Mouse (Mus musculus): Measurements from ENCODE around the gene Parp14. TPM values are rescaled to one million over a fixed set of nuclear protein-coding genes. Genes with fewer than 3 reads are reported as not detected.

Parp14 gene
- 0.02 TPM for polyA plus RNA-seq (2012; fragmentation: generic; extraction: Trizol)
- long read RNA-seq, experiment 1, result 0 reads
- long read RNA-seq, experiment 2, partial matches to known transcripts, result 1 of 1 reads
- long read RNA-seq, experiment 2, other reads (novel, unspliced or antisense), result 0 of 1 reads

DNA sequence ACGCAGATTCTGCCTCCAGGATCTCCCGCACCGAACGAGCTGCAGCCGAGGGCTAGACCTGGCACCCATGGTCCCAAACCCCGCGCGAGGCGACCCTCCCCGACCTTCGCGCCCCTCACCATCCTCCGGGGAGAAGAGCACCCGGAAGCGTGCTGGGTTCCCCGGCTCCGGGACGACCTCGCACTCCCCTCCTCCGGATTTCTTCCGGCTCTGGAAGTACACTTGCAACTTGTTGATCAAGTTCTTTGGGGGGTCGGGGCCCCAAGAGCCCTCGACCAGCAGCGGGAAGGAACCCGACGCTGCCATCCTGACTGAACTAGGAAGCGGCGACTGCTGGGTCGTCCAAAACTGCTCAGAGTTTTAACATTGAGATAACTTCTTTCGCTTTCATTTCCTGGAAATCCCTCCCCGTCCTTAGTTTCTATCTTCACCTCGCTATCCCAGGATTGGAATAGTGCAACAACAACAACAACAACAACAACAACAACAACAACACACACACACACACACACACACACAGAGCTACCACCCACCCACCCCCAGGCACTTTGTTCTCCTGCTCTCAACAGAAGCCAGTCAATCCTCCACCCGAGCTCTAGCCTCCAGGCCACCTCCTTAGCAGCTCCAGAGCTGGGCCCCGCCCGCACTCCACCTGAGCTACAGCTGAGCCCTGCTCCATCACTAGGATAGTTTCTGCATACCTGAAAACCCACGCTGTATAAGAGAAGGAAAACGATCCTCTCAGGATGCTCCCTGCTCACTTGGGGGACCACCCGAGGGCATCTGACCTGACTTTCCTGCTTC, at the start of gene Parp14:
Gene Parp14, minus strand, starts transcription at position 497 of the 804 bp plus-strand sequence.
- peak within 1 kb of the TSS; percentile 41 for H3K4me3 ChIP-seq (ENCODE audit: insufficient read depth, poor library complexity, severe bottlenecking)
- no peaks in the 10 kb centered on the region for H3K27me3 ChIP-seq (ENCODE audit: control insufficient read depth, insufficient read depth, insufficient read length)
- no peaks in the 10 kb centered on the region for H3K79me2 ChIP-seq (ENCODE audit: control insufficient read depth, insufficient read depth)
- H3K79me3 ChIP-seq (ENCODE audit: low read depth), result no peaks in the 10 kb centered on the region
- no peaks in the 10 kb centered on the region for H3K36me3 ChIP-seq (ENCODE audit: control insufficient read depth, insufficient read depth)
- TF ChIP-seq MAX (IDR thresholded peaks at IDR 0.05) (no peak), MYOD1 (IDR thresholded peaks at IDR 0.05; ENCODE audit: control insufficient read depth, insufficient read length, low read depth) (no peak), USF1 (IDR thresholded peaks at IDR 0.05; ENCODE audit: low read depth) (no peak), FOSL1 (IDR thresholded peaks at IDR 0.05; ENCODE audit: insufficient read depth, low read length, poor library complexity, severe bottlenecking) (no peak), CTCF (IDR thresholded peaks at IDR 0.05; ENCODE audit: control insufficient read depth, insufficient read depth, insufficient read length) (no peak), MYOG (IDR thresholded peaks at IDR 0.05; ENCODE audit: control insufficient read depth, extremely low read depth, insufficient read length) (no peak), CEBPB (IDR thresholded peaks at IDR 0.05; ENCODE audit: low read depth) (no peak)
- peak within 1 kb of the TSS; percentile 49 for H3ac ChIP-seq (ENCODE audit: control insufficient read depth, insufficient read length, low read depth)

DNA sequence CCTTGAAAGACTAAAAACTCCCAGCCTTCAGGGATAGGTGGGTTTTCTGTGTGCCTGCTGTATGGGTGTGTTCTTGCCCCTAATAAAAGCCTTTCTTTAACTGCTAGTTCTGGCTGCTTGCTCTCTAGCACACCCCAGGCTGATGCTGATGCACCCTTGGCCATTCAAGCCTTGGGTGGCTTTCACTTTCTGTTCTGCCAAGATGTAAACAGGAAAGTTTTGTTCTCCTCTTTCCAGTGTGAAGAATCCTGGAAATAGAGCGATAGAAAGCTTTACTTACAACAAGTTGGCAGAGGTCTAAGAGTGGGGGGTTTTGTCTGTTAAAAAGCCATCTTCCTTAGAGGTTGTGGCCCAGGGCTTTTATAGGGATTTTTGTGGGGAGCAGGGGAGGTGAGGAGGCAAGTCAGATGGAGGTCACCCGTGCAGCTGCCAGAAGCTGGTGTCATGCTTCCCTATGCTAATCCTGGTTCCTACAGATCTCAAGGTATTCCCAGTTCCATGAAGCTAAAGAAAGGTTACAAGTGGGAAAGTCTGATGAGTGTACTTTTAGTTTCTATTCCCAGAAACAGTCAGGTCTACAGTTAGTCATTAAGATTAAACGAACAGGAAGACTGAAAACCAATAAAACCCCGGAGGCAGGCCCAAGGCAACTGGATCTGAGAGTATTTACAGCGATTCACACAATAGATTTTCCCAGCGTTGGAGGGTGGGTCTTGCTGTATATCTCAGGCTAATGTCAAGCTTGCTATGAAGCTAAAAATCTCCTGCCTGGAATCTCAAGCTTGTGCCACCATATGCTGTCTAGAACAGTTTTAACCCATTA, 47.6 kb upstream of the Parp14 start:
- no peaks in the 10 kb centered on the region for H3K36me3 ChIP-seq (ENCODE audit: control insufficient read depth, insufficient read depth)
- no peaks in the 10 kb centered on the region for H3K27me3 ChIP-seq (ENCODE audit: control insufficient read depth, insufficient read depth, insufficient read length)
- H3K79me2 ChIP-seq (ENCODE audit: control insufficient read depth, insufficient read depth), result no peaks in the 10 kb centered on the region
- TF ChIP-seq MYOD1 (IDR thresholded peaks at IDR 0.05; ENCODE audit: control insufficient read depth, insufficient read length, low read depth) (no peak), CEBPB (IDR thresholded peaks at IDR 0.05; ENCODE audit: low read depth) (no peak), MYOG (IDR thresholded peaks at IDR 0.05; ENCODE audit: control insufficient read depth, extremely low read depth, insufficient read length) (no peak), MAX (IDR thresholded peaks at IDR 0.05) (no peak), CTCF (IDR thresholded peaks at IDR 0.05; ENCODE audit: control insufficient read depth, insufficient read depth, insufficient read length) (no peak), FOSL1 (IDR thresholded peaks at IDR 0.05; ENCODE audit: insufficient read depth, low read length, poor library complexity, severe bottlenecking) (no peak), USF1 (IDR thresholded peaks at IDR 0.05; ENCODE audit: low read depth) (no peak)
- no peak overlapping the region for H3ac ChIP-seq (ENCODE audit: control insufficient read depth, insufficient read length, low read depth)
- H3K79me3 ChIP-seq (ENCODE audit: low read depth), result no peaks in the 10 kb centered on the region
- no peak overlapping the region for H3K4me3 ChIP-seq (ENCODE audit: insufficient read depth, poor library complexity, severe bottlenecking)

DNA sequence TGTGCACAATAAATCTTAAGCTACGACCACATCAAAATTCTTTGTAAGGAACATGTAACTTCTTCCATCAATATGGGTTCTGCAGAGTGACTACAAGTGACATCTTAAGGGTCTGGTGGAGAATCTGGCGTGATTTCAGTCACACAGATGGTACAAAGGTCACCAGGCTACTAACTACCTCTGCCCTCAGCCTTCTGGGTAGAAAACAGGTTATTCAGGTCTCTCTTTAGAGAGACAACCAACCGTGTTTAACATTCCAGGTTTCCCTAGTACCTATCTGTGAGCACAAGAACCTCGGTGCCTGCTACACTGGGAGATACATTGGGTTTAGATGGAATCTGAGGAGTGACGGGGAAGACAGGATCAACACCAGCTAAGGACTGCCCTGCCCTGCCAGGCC, 43.0 kb upstream of the Parp14 start:
- TF ChIP-seq MYOG (IDR thresholded peaks at IDR 0.05; ENCODE audit: control insufficient read depth, extremely low read depth, insufficient read length), result no peak
- TF ChIP-seq MYOD1 (IDR thresholded peaks at IDR 0.05; ENCODE audit: control insufficient read depth, insufficient read length, low read depth), result no peak
- TF ChIP-seq CEBPB (IDR thresholded peaks at IDR 0.05; ENCODE audit: low read depth), result no peak
- TF ChIP-seq FOSL1 (IDR thresholded peaks at IDR 0.05; ENCODE audit: insufficient read depth, low read length, poor library complexity, severe bottlenecking), result no peak
- TF ChIP-seq USF1 (IDR thresholded peaks at IDR 0.05; ENCODE audit: low read depth), result no peak
- no peak for TF ChIP-seq MAX (IDR thresholded peaks at IDR 0.05)
- TF ChIP-seq CTCF (IDR thresholded peaks at IDR 0.05; ENCODE audit: control insufficient read depth, insufficient read depth, insufficient read length), result no peak
- no peak overlapping the region for H3K4me3 ChIP-seq (ENCODE audit: insufficient read depth, poor library complexity, severe bottlenecking)
- no peaks in the 10 kb centered on the region for H3K79me2 ChIP-seq (ENCODE audit: control insufficient read depth, insufficient read depth)
- H3K27me3 ChIP-seq (ENCODE audit: control insufficient read depth, insufficient read depth, insufficient read length), result no peaks in the 10 kb centered on the region
- no peaks in the 10 kb centered on the region for H3K79me3 ChIP-seq (ENCODE audit: low read depth)
- H3K36me3 ChIP-seq (ENCODE audit: control insufficient read depth, insufficient read depth), result no peaks in the 10 kb centered on the region
- no peak overlapping the region for H3ac ChIP-seq (ENCODE audit: control insufficient read depth, insufficient read length, low read depth)

DNA sequence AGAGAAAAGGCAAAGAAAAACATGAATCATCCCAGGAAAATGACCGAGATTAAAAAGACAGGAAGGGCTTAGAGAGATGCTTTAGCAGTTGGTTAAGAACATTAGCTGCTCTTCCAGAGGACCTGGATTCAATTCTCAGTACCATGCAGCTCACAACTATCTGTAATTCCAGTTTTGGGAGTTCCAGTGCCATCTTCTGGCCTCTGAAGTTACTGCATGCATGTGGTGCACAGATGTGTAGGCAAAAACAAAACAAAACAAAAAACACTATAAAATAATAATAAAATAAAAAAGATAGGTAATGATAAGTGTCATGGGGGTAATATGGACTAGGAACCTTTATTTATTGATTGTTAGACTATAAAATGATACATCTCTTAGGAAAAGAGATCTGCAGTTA, 42.2 kb upstream of the Parp14 start:
- H3K36me3 ChIP-seq (ENCODE audit: control insufficient read depth, insufficient read depth), result no peaks in the 10 kb centered on the region
- H3K79me3 ChIP-seq (ENCODE audit: low read depth), result no peaks in the 10 kb centered on the region
- H3ac ChIP-seq (ENCODE audit: control insufficient read depth, insufficient read length, low read depth), result no peak overlapping the region
- no peak overlapping the region for H3K4me3 ChIP-seq (ENCODE audit: insufficient read depth, poor library complexity, severe bottlenecking)
- H3K27me3 ChIP-seq (ENCODE audit: control insufficient read depth, insufficient read depth, insufficient read length), result no peaks in the 10 kb centered on the region
- TF ChIP-seq MYOG (IDR thresholded peaks at IDR 0.05; ENCODE audit: control insufficient read depth, extremely low read depth, insufficient read length) (no peak), USF1 (IDR thresholded peaks at IDR 0.05; ENCODE audit: low read depth) (no peak), MAX (IDR thresholded peaks at IDR 0.05) (no peak), CEBPB (IDR thresholded peaks at IDR 0.05; ENCODE audit: low read depth) (no peak), FOSL1 (IDR thresholded peaks at IDR 0.05; ENCODE audit: insufficient read depth, low read length, poor library complexity, severe bottlenecking) (no peak), CTCF (IDR thresholded peaks at IDR 0.05; ENCODE audit: control insufficient read depth, insufficient read depth, insufficient read length) (no peak), MYOD1 (IDR thresholded peaks at IDR 0.05; ENCODE audit: control insufficient read depth, insufficient read length, low read depth) (no peak)
- no peaks in the 10 kb centered on the region for H3K79me2 ChIP-seq (ENCODE audit: control insufficient read depth, insufficient read depth)

DNA sequence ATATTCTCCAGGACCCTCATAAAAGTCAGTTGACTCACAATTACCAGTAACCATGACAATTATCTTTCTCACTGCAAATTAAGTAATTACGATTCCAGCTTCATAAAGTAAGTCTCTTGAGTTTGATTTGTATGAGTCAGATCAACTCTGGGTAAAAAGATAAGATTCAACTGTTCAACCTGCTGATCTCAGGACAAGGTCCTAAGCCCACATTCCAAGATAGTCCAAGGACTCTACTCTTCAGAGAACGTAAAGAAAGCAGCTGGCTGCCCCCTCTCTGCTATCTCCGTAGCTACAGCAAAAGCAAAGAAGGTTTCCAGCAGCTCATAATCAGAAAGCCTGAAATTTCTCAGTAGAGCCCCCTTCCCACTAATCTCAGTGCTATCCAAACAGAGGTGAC, 40.1 kb upstream of the Parp14 start:
- Histone ChIP-seq H3K36me3 (ENCODE audit: control insufficient read depth, insufficient read depth) (no peaks in the 10 kb centered on the region), H3K79me2 (ENCODE audit: control insufficient read depth, insufficient read depth) (no peaks in the 10 kb centered on the region), H3K4me3 (ENCODE audit: insufficient read depth, poor library complexity, severe bottlenecking) (no peak overlapping the region), H3K27me3 (ENCODE audit: control insufficient read depth, insufficient read depth, insufficient read length) (no peaks in the 10 kb centered on the region), H3ac (ENCODE audit: control insufficient read depth, insufficient read length, low read depth) (no peak overlapping the region), H3K79me3 (ENCODE audit: low read depth) (no peaks in the 10 kb centered on the region)
- TF ChIP-seq MAX (IDR thresholded peaks at IDR 0.05) (no peak), CEBPB (IDR thresholded peaks at IDR 0.05; ENCODE audit: low read depth) (no peak), MYOD1 (IDR thresholded peaks at IDR 0.05; ENCODE audit: control insufficient read depth, insufficient read length, low read depth) (no peak), FOSL1 (IDR thresholded peaks at IDR 0.05; ENCODE audit: insufficient read depth, low read length, poor library complexity, severe bottlenecking) (no peak), USF1 (IDR thresholded peaks at IDR 0.05; ENCODE audit: low read depth) (no peak), MYOG (IDR thresholded peaks at IDR 0.05; ENCODE audit: control insufficient read depth, extremely low read depth, insufficient read length) (no peak), CTCF (IDR thresholded peaks at IDR 0.05; ENCODE audit: control insufficient read depth, insufficient read depth, insufficient read length) (no peak)

Data from C2C12 (cell line).